Mouse (Mus musculus): ENCODE data around the gene Agtpbp1.

DNA sequence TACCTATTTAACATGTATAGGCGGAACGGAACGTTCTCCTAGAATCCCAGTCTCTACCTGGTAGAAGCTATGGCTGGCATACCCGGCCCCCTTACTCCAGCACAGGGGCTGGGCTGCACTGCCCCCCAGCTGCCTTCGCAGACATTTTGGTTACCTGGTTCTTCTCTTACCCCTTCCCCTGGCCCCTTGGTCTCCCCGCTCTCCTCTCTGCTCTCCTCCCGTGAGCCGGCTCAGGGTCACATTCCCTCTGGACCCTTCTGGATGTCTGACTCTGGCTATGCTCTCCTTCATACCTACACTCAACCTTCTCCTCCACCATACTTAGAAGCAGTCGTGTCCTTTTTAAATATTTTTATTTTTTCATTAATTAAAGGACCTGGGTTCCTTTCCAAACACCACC lies 546 bp downstream of the Agtpbp1 start:
- no peak for TF ChIP-seq CTCF (IDR thresholded peaks at IDR 0.05; ENCODE audit: low read depth, low read length)
- no peak for TF ChIP-seq GATA2 (IDR thresholded peaks at IDR 0.05; ENCODE audit: borderline replicate concordance, low read depth, low read length)

Data from G1E (cell line).